Mouse (Mus musculus) lung, embryonic 16.5 days (tissue): ENCODE results near the gene Emp3. TPM values are rescaled to one million over a fixed set of nuclear protein-coding genes. Genes with fewer than 3 reads are reported as not detected.

Experiments
- ATAC-seq: fragments of 200-750 bp; cut with Nextera tagmentation; 2 replicates; pipeline ENCODE4 v1.8.0; 2017; ENCODE audit warnings: low read depth, mild to moderate bottlenecking, moderate library complexity
- H3K27ac ChIP-seq: fragments of 300-500 bp; sonication (generic); 2 replicates; pipeline ENCODE4 v1.5.1; 2014; ENCODE audit warnings: mild to moderate bottlenecking, control low read depth, low read length
- H3K27me3 ChIP-seq: fragments of 300-500 bp; sonication (generic); 2 replicates; pipeline ENCODE4 v1.6.1; 2014; ENCODE audit warnings: low read depth, low read length, mixed read lengths; ENCODE audit not compliant: control insufficient read depth, insufficient read depth
- H3K36me3 ChIP-seq: fragments of 300-500 bp; sonication (generic); 2 replicates; pipeline ENCODE4 v1.6.1; 2014; ENCODE audit warnings: low read length; ENCODE audit not compliant: control insufficient read depth, insufficient read depth
- H3K4me1 ChIP-seq: fragments of 300-500 bp; sonication (generic); replicated peaks from 2 replicates; pipeline ENCODE4 v1.6.1; 2014; ENCODE audit warnings: low read length, mixed read lengths; ENCODE audit not compliant: control insufficient read depth, insufficient read depth
- H3K4me2 ChIP-seq: fragments of 300-500 bp; sonication (generic); 2 replicates; pipeline ENCODE4 v1.6.1; 2014; ENCODE audit warnings: low read depth, low read length, control low read depth
- H3K4me3 ChIP-seq: fragments of 300-500 bp; sonication (generic); 2 replicates; pipeline ENCODE4 v1.5.1; 2014; ENCODE audit warnings: mild to moderate bottlenecking, low read length, control low read depth
- H3K9ac ChIP-seq: fragments of 300-500 bp; sonication (generic); 2 replicates; pipeline ENCODE4 v1.6.1; 2014; ENCODE audit warnings: low read length, control low read depth
- H3K9me3 ChIP-seq: fragments of 300-500 bp; sonication (generic); 2 replicates; pipeline ENCODE4 v1.6.1; 2016; ENCODE audit warnings: low read length; ENCODE audit not compliant: control insufficient read depth
- WGBS: fragments of 180-500 bp; shearing (Covaris S2); extraction: QIAGEN DNeasy Blood & Tissue Kit; methylation state at CpG from one replicate; pipeline ENCODE4 v1.1.7; 2014; 5-methylcytosine and 5-hydroxymethylcytosine counted together
- polyA plus RNA-seq: library from polyadenylated mRNA; unstranded; fragments of >200 nt; fragmentation: Nextera tagmentation; extraction: Ambion mirVana; gene quantifications from 2 replicates; pipeline ENCODE4 v1.2.1, GENCODE M21; 2015

Emp3 gene
- polyA plus RNA-seq, 1 experiment from 2014 or later, result 177 TPM

GRCm38 (mm10) chr7:45917926-45918325 is 3.3 kb downstream of the Emp3 start:
- H3K9ac ChIP-seq, result no peak overlapping the region; the same call in 1 of the 2 replicates
- peak overlapping the region; percentile 78 for H3K27ac ChIP-seq
- H3K4me2 ChIP-seq, result no peak overlapping the region
- H3K4me1 ChIP-seq, result peaks cover 50% of the 10 kb centered on the region
- H3K9me3 ChIP-seq, result no peaks in the 10 kb centered on the region
- H3K36me3 ChIP-seq, result no peaks in the 10 kb centered on the region; the same call in 1 of the 2 replicates
- no peak overlapping the region for H3K4me3 ChIP-seq
- WGBS, result 81% methylated on average over 15 of the region's 15 CpGs
- no peak for ATAC-seq
- no peaks in the 10 kb centered on the region for H3K27me3 ChIP-seq

- Histone ChIP-seq H3K4me1 (peaks cover 43% of the 10 kb centered on the region), H3K9me3 (no peaks in the 10 kb centered on the region), H3K9ac (peak overlapping the region; percentile 41), H3K4me2 (peak overlapping the region; percentile 62), H3K36me3 (no peaks in the 10 kb centered on the region; the same call in 1 of the 2 replicates), H3K27me3 (no peaks in the 10 kb centered on the region), H3K27ac (peak overlapping the region; percentile 78), H3K4me3 (peak overlapping the region; percentile 44)
- 0 out of 2 replicates have a peak, but pooled peaks have one; percentile 3 for ATAC-seq
- 22% methylated on average over 13 of the region's 13 CpGs for WGBS
These were observed 4.0 kb downstream of the Emp3 start for GRCm38 (mm10) chr7:45917004-45917704.

GRCm38 (mm10) chr7:45916056-45917003 is 4.9 kb downstream of the Emp3 start:
- Histone ChIP-seq H3K9ac (peak overlapping the region; percentile 69), H3K36me3 (no peaks in the 10 kb centered on the region; the same call in 1 of the 2 replicates), H3K9me3 (no peaks in the 10 kb centered on the region), H3K4me3 (peak overlapping the region; percentile 44), H3K4me2 (peak overlapping the region; percentile 62), H3K4me1 (peaks cover 35% of the 10 kb centered on the region), H3K27me3 (no peaks in the 10 kb centered on the region), H3K27ac (peak overlapping the region; percentile 88)
- ATAC-seq, result peak; percentile 89
- WGBS, result 28% methylated on average over 26 of the region's 26 CpGs

- H3K9me3 ChIP-seq, result no peaks in the 10 kb centered on the region
- 82% methylated on average over 5 of the region's 5 CpGs for WGBS
- ATAC-seq, result no peak
- no peak overlapping the region for H3K4me2 ChIP-seq
- H3K36me3 ChIP-seq, result peaks cover under 1% of the 10 kb centered on the region
- no peak overlapping the region for H3K27ac ChIP-seq
- H3K4me3 ChIP-seq, result no peak overlapping the region
- no peak overlapping the region for H3K9ac ChIP-seq
- H3K27me3 ChIP-seq, result no peaks in the 10 kb centered on the region
- peaks cover 32% of the 10 kb centered on the region for H3K4me1 ChIP-seq
These were observed 6.2 kb downstream of the Emp3 start for GRCm38 (mm10) chr7:45915011-45915410.

DNA sequence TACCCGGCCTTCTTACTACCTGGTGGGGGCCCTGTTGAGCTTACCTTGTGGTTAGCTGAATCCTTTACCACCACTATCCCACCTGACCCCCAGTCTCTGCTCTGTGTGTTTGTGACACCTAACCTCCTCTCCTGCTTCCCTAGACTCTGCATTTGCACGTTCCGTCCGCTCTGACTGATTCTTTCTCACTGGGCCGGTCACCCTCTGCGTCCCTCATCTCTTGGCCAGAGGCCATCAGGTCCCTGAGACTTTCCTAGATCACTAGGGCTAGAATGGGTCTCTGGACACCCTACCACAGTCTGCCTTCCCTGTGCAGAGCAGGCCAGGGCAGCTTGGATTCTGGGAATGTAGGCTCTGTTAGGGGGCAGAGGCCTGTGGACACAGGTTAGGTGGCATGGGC is 7.1 kb downstream of the Emp3 start:
- Histone ChIP-seq H3K4me2 (no peak overlapping the region), H3K9ac (no peak overlapping the region), H3K27ac (no peak overlapping the region), H3K36me3 (peaks cover 4% of the 10 kb centered on the region), H3K27me3 (no peaks in the 10 kb centered on the region), H3K4me3 (no peak overlapping the region), H3K4me1 (peaks cover 25% of the 10 kb centered on the region), H3K9me3 (no peaks in the 10 kb centered on the region)
- ATAC-seq, result no peak
- WGBS, result 76% methylated on average over 6 of the region's 6 CpGs

GRCm38 (mm10) chr7:45909145-45909544 is 12.1 kb downstream of the Emp3 start:
- H3K4me2 ChIP-seq, result no peak overlapping the region
- H3K27ac ChIP-seq, result no peak overlapping the region
- WGBS, result 90% methylated on average over 16 of the region's 16 CpGs
- no peak for ATAC-seq
- H3K36me3 ChIP-seq, result peaks cover 4% of the 10 kb centered on the region
- no peaks in the 10 kb centered on the region for H3K4me1 ChIP-seq
- H3K27me3 ChIP-seq, result no peaks in the 10 kb centered on the region
- no peak overlapping the region for H3K4me3 ChIP-seq
- H3K9me3 ChIP-seq, result no peaks in the 10 kb centered on the region
- no peak overlapping the region for H3K9ac ChIP-seq

GRCm38 (mm10) chr7:45908384-45908783 is 12.8 kb downstream of the Emp3 start:
- no peak overlapping the region for H3K4me2 ChIP-seq
- H3K9ac ChIP-seq, result no peak overlapping the region
- H3K36me3 ChIP-seq, result peaks cover 4% of the 10 kb centered on the region
- H3K4me3 ChIP-seq, result no peak overlapping the region
- H3K4me1 ChIP-seq, result no peaks in the 10 kb centered on the region
- H3K27me3 ChIP-seq, result no peaks in the 10 kb centered on the region
- no peak overlapping the region for H3K27ac ChIP-seq
- no peak for ATAC-seq
- no peaks in the 10 kb centered on the region for H3K9me3 ChIP-seq

GRCm38 (mm10) chr7:45906622-45907021 is 14.6 kb downstream of the Emp3 start:
- no peak overlapping the region for H3K9ac ChIP-seq
- WGBS, result 83% methylated on average over 9 of the region's 9 CpGs
- H3K9me3 ChIP-seq, result no peaks in the 10 kb centered on the region
- H3K27me3 ChIP-seq, result no peaks in the 10 kb centered on the region
- H3K4me2 ChIP-seq, result no peak overlapping the region
- no peak for ATAC-seq
- H3K4me3 ChIP-seq, result no peak overlapping the region
- peaks cover 4% of the 10 kb centered on the region for H3K36me3 ChIP-seq
- no peaks in the 10 kb centered on the region for H3K4me1 ChIP-seq
- H3K27ac ChIP-seq, result no peak overlapping the region

GRCm38 (mm10) chr7:45902481-45903002 is 18.7 kb downstream of the Emp3 start:
- ATAC-seq, result no peak
- no peak overlapping the region for H3K27ac ChIP-seq

More at GRCm38 (mm10) chr7:45902481-45903002, 18.7 kb downstream of the Emp3 start:
- Histone ChIP-seq H3K4me1 (peaks cover 2% of the 10 kb centered on the region; the same call in 1 of the 2 replicates), H3K4me2 (no peak overlapping the region), H3K9me3 (no peaks in the 10 kb centered on the region), H3K36me3 (no peaks in the 10 kb centered on the region), H3K27me3 (no peaks in the 10 kb centered on the region), H3K9ac (no peak overlapping the region), H3K4me3 (no peak overlapping the region)
- 60% methylated on average over 12 of the region's 12 CpGs for WGBS
